Mouse (Mus musculus): Measurements from ENCODE around the gene Pou2f2. TPM values are rescaled to one million over a fixed set of nuclear protein-coding genes. Genes with fewer than 3 reads are reported as not detected.

Pou2f2 gene
- polyA plus RNA-seq, 1 experiment from 2014 or later: 2.9 TPM

DNA sequence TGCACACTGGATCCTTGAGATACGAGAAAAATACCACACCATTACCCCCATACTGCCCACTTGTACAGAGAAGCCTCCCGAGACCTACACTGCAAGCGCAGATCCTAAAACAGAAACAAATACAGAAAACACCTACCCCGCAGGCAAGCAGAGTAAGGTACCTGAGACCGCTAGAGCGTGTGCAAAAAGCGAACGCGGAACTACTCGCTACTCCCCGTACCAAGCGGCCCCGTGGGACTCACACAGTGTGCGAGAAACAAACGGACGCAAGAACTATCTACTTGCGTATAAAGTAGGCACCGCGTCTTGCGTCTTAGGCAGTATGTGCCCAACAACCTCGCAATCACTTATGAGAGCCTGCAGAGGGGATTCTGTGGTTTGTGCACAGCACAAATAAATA, 2.3 kb upstream of the Pou2f2 start:
- Histone ChIP-seq H3K4me1 (ENCODE audit: insufficient read depth) (peaks cover 8% of the 10 kb centered on the region), H3K36me3 (replicated peaks; ENCODE audit: insufficient read depth, low read length) (no peaks in the 10 kb centered on the region), H3K9me3 (ENCODE audit: low read length) (no peaks in the 10 kb centered on the region), H3K27ac (ENCODE audit: low read depth) (no peak overlapping the region), H3K27me3 (ENCODE audit: insufficient read depth, low read length) (peaks cover 61% of the 10 kb centered on the region), H3K9ac (replicated peaks) (no peak overlapping the region), H3K4me2 (ENCODE audit: low read depth, low read length) (peak overlapping the region; percentile 62), H3K4me3 (ENCODE audit: low read depth, low read length) (no peak overlapping the region)
- ATAC-seq: no peak
- TF ChIP-seq CTCF (IDR thresholded peaks at IDR 0.05; ENCODE audit: low read depth): no peak
- no peak for TF ChIP-seq EP300 (IDR thresholded peaks at IDR 0.05; ENCODE audit: low read depth)
- WGBS (ENCODE audit: insufficient replicate concordance): 7% methylated on average over 21 of the region's 21 CpGs
- no peak for DNase-seq

DNA sequence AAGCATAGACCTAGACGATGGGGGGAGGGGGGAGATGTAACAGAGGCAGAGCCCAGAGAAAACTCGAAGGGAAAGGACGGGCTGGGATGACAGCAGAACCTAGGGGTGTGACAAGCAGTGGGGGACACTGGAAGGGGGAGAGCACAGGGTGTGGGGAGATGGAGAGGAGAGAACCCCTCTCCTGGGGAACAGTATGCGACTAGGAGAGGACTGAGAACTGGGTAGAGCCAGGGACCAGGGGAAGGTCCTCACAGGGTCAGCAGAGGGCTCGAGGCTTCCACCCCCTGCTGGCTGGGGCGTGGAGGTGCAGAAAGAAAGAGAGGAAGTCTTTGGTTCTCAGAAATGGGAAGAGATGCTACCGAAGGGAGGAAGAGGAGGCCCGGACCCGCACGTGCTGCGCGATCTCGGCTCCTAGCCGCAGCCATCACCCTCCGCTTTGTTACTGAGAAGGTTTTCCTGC, 1.8 kb upstream of the Pou2f2 start:
- Histone ChIP-seq H3K4me2 (ENCODE audit: low read depth, low read length) (peak overlapping the region; percentile 62), H3K9me3 (ENCODE audit: low read length) (no peaks in the 10 kb centered on the region), H3K4me1 (ENCODE audit: insufficient read depth) (peaks cover 8% of the 10 kb centered on the region), H3K27ac (ENCODE audit: low read depth) (no peak overlapping the region), H3K9ac (replicated peaks) (no peak overlapping the region), H3K4me3 (ENCODE audit: low read depth, low read length) (no peak overlapping the region), H3K27me3 (ENCODE audit: insufficient read depth, low read length) (peaks cover 65% of the 10 kb centered on the region), H3K36me3 (replicated peaks; ENCODE audit: insufficient read depth, low read length) (no peaks in the 10 kb centered on the region)
- ATAC-seq (peak; percentile 60), DNase-seq (peak; percentile 65)
- 2% methylated on average over 15 of the region's 15 CpGs for WGBS (ENCODE audit: insufficient replicate concordance)
- TF ChIP-seq CTCF (IDR thresholded peaks at IDR 0.05; ENCODE audit: low read depth) (peak; percentile 85), EP300 (IDR thresholded peaks at IDR 0.05; ENCODE audit: low read depth) (no peak)

DNA sequence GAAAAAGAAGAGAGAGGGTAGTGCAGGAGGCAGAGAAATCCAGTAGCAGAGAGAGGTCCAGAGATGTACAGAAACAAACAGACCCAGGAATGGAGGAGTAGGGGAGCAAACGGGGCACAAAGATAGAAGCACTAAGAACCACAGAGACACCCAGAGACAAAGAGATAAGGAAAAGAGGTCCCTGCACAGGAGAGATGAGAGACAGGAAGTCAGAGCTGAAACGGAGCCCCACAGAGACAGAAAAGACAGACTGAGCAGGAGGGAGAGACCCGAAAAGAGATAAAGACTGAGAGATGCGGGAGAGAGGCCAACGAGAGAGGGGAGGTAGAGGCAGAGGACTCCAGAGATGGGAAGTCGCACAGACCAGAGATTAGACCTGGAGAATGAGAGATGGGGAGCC, 986 bp upstream of the Pou2f2 start:
- no peak for DNase-seq
- Histone ChIP-seq H3K4me1 (ENCODE audit: insufficient read depth) (peaks cover 8% of the 10 kb centered on the region), H3K27me3 (ENCODE audit: insufficient read depth, low read length) (peaks cover 71% of the 10 kb centered on the region), H3K4me2 (ENCODE audit: low read depth, low read length) (no peak overlapping the region), H3K9me3 (ENCODE audit: low read length) (no peaks in the 10 kb centered on the region), H3K36me3 (replicated peaks; ENCODE audit: insufficient read depth, low read length) (no peaks in the 10 kb centered on the region), H3K27ac (ENCODE audit: low read depth) (no peak overlapping the region), H3K9ac (replicated peaks) (no peak overlapping the region), H3K4me3 (ENCODE audit: low read depth, low read length) (no peak overlapping the region)
- 4% methylated on average over 6 of the region's 6 CpGs for WGBS (ENCODE audit: insufficient replicate concordance)
- ATAC-seq: no peak
- TF ChIP-seq EP300 (IDR thresholded peaks at IDR 0.05; ENCODE audit: low read depth) (no peak), CTCF (IDR thresholded peaks at IDR 0.05; ENCODE audit: low read depth) (no peak)

DNA sequence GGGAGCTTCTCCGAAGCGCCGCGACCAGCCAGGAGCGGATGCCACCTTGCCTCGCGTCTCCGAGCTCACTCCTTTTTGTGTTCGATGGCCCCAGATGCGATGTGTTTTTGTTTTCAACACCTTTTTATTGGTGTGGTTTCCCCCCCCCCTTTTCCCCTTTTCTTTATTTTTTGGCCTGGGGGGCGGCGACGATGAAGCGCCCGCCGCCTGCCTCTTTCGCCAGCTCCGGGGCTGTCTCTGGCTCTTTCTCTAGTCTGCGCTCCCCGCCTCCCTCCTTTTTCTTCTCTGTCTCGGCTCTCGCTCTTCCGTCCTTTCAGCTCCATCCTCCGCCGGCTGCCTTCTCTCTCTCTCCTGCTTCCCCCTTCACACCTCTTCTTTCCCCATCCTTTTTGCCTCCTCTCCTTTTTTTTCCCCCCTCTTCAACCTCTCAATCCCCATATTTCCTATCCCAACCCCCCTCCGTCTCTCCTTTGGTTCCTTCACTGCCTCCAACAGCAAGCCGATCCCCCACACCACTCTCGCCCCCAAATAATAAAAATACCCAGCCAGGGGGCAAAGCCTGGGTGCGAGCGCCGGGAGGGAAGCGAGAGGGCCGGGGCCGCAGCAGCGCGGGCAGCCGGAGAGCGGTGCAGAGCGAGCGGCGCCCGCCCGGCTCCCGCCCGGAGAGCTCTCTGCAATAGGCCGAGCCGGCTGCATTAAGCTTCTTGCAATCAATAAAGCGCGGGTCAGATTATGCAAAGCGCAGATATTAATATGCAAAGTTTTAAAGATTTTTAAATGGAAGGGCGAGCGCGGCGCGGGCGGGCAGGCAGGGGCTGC, 530 bp downstream of the Pou2f2 start:
- no peak overlapping the region for H3K9ac ChIP-seq (replicated peaks)
- no peak for DNase-seq
- peak overlapping the region; percentile 65 for H3K4me2 ChIP-seq (ENCODE audit: low read depth, low read length)
- TF ChIP-seq CTCF (IDR thresholded peaks at IDR 0.05; ENCODE audit: low read depth) (no peak), EP300 (IDR thresholded peaks at IDR 0.05; ENCODE audit: low read depth) (no peak)
- no peaks in the 10 kb centered on the region for H3K36me3 ChIP-seq (replicated peaks; ENCODE audit: insufficient read depth, low read length)
- no peaks in the 10 kb centered on the region for H3K9me3 ChIP-seq (ENCODE audit: low read length)
- H3K27me3 ChIP-seq (ENCODE audit: insufficient read depth, low read length): peaks cover 73% of the 10 kb centered on the region
- no peak overlapping the region for H3K27ac ChIP-seq (ENCODE audit: low read depth)
- WGBS (ENCODE audit: insufficient replicate concordance): 3% methylated on average over 55 of the region's 56 CpGs
- ATAC-seq: no peak
- H3K4me3 ChIP-seq (ENCODE audit: low read depth, low read length): peak overlapping the region; percentile 42
- H3K4me1 ChIP-seq (ENCODE audit: insufficient read depth): peaks cover 8% of the 10 kb centered on the region

DNA sequence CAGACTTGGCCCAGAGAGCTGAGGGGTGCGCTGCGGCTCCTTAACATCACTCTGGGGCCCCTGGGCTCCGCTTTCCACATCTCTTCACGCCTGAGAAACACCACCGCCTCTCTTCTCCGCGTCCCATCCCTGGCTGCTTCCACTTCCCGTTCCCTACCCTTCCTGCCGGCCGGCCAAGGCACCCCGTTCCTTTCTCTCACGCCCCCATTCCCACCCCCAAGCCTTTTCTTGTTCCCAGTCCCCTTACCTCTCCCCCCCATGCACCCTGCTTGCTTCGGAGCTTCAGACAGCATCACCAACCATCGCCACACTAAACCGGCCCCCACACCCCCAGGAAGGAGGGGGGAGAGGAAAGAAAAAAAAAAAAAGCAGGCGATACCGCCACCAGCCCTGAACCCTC, 1.2 kb downstream of the Pou2f2 start:
- 4% methylated on average over 16 of the region's 17 CpGs for WGBS (ENCODE audit: insufficient replicate concordance)
- no peak for TF ChIP-seq CTCF (IDR thresholded peaks at IDR 0.05; ENCODE audit: low read depth)
- TF ChIP-seq EP300 (IDR thresholded peaks at IDR 0.05; ENCODE audit: low read depth): no peak
- H3K27me3 ChIP-seq (ENCODE audit: insufficient read depth, low read length): peaks cover 73% of the 10 kb centered on the region
- H3K4me1 ChIP-seq (ENCODE audit: insufficient read depth): peaks cover 8% of the 10 kb centered on the region
- H3K9ac ChIP-seq (replicated peaks): no peak overlapping the region
- H3K4me2 ChIP-seq (ENCODE audit: low read depth, low read length): 0 out of 2 replicates have a peak overlapping the region, but pooled peaks have one; percentile 65
- H3K9me3 ChIP-seq (ENCODE audit: low read length): no peaks in the 10 kb centered on the region
- no peaks in the 10 kb centered on the region for H3K36me3 ChIP-seq (replicated peaks; ENCODE audit: insufficient read depth, low read length)
- H3K4me3 ChIP-seq (ENCODE audit: low read depth, low read length): peak overlapping the region; percentile 42; the same call in 1 of the 2 replicates
- no peak for ATAC-seq
- no peak for DNase-seq
- H3K27ac ChIP-seq (ENCODE audit: low read depth): no peak overlapping the region

DNA sequence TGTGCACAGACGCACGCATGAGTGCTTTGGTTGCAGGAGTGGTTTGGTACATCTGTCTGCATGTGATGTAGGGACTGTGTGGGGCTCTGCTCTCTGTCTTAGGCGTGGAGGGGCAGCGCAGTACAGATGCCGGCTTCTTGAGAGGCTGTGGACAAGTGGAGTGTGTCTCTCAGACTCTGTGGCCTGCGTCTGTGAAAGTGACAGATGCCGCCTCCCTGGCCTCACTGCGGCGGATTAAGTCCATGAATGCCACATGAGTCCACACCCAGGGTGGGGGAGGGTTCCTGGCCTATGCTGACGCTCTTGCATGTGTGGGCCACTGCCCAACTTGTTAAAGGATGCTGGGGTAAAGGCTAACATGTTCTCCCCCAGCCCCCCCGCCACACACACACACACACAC, 5.2 kb downstream of the Pou2f2 start:
- Histone ChIP-seq H3K4me2 (ENCODE audit: low read depth, low read length) (no peak overlapping the region), H3K27ac (ENCODE audit: low read depth) (no peak overlapping the region), H3K36me3 (replicated peaks; ENCODE audit: insufficient read depth, low read length) (no peaks in the 10 kb centered on the region), H3K9me3 (ENCODE audit: low read length) (no peaks in the 10 kb centered on the region), H3K4me3 (ENCODE audit: low read depth, low read length) (no peak overlapping the region), H3K27me3 (ENCODE audit: insufficient read depth, low read length) (peaks cover 38% of the 10 kb centered on the region), H3K4me1 (ENCODE audit: insufficient read depth) (peaks cover 3% of the 10 kb centered on the region; the same call in 1 of the 2 replicates), H3K9ac (replicated peaks) (no peak overlapping the region)
- WGBS (ENCODE audit: insufficient replicate concordance): 63% methylated on average over 11 of the region's 11 CpGs
- DNase-seq: no peak
- ATAC-seq: no peak
- TF ChIP-seq EP300 (IDR thresholded peaks at IDR 0.05; ENCODE audit: low read depth): no peak
- TF ChIP-seq CTCF (IDR thresholded peaks at IDR 0.05; ENCODE audit: low read depth): no peak
